Comparison of ENCODE assay signal across 16 mouse cellular contexts in genomic region chr1:194780392-194780791, GRCm38 (mm10).
"Had no signal": no experiment of that assay in that cellular context is flagged by ENCODE, and none has a peak within 500 bp of the region (broad histone marks: within the 10 kb centered on the region; RNA-seq: fewer than 3 reads in every experiment).

No protein-coding gene starts in this region.

- H3K4me1 ChIP-seq: limb, embryonic 12.5 days; limb, embryonic 15.5 days; midbrain, embryonic 13.5 days; stomach, embryonic 15.5 days had no signal

- H3K27ac ChIP-seq: limb, embryonic 12.5 days; limb, embryonic 15.5 days; liver, embryonic 14.5 days; macrophage; midbrain, embryonic 13.5 days; stomach, embryonic 15.5 days had no signal

- H3K9me3 ChIP-seq: limb, embryonic 12.5 days; limb, embryonic 15.5 days; midbrain, embryonic 13.5 days; stomach, embryonic 15.5 days had no signal

- H3K4me3 ChIP-seq: limb, embryonic 12.5 days; limb, embryonic 15.5 days; midbrain, embryonic 13.5 days; stomach, embryonic 15.5 days had no signal

- H3K36me3 ChIP-seq: limb, embryonic 12.5 days; limb, embryonic 15.5 days; stomach, embryonic 15.5 days had no signal

- H3K4me2 ChIP-seq: limb, embryonic 12.5 days; limb, embryonic 15.5 days; liver, embryonic 11.5 days; lung, embryonic 14.5 days; midbrain, embryonic 13.5 days; stomach, embryonic 15.5 days had no signal

- ATAC-seq: liver, postnatal 0 days; lung, postnatal 0 days; midbrain, embryonic 13.5 days had no signal

- H3K27me3 ChIP-seq: limb, embryonic 12.5 days; limb, embryonic 15.5 days; midbrain, embryonic 13.5 days; stomach, embryonic 15.5 days had no signal

- H3K9ac ChIP-seq: limb, embryonic 12.5 days; limb, embryonic 15.5 days; liver, embryonic 14.5 days; liver, postnatal 0 days; lung, embryonic 14.5 days; midbrain, embryonic 13.5 days; stomach, embryonic 15.5 days had no signal

- DNase-seq: kidney, adult 2 months; kidney, postnatal 10 days; kidney, postnatal 36 days; liver, postnatal 0 days; lung, embryonic 14.5 days; right cerebral cortex, postnatal 25 days; spleen, adult 18-20 months; thymus, postnatal 25 days had no signal
